Mouse (Mus musculus) neural tube, embryonic 11.5 days (tissue): ENCODE results near the gene Mavs. TPM values are rescaled to one million over a fixed set of nuclear protein-coding genes. Genes with fewer than 3 reads are reported as not detected.

Experiments used
- ATAC-seq: fragments of 200-750 bp; cut with Nextera tagmentation; 2 replicates; pipeline ENCODE4 v1.8.0; 2017; ENCODE audit warnings: moderate number of reproducible peaks, mild to moderate bottlenecking, moderate TSS enrichment, moderate library complexity; ENCODE audit not compliant: insufficient read depth, low FRiP score, low TSS enrichment
- DNase-seq: peaks from one replicate; pipeline ENCODE4 v3.0.0-alpha.2; 2015; ENCODE audit warnings: low spot score
- H3K27ac ChIP-seq: fragments of 300-500 bp; sonication (generic); 2 replicates; pipeline ENCODE4 v1.5.1; 2014; ENCODE audit warnings: low read depth, mild to moderate bottlenecking, low read length
- H3K27me3 ChIP-seq: fragments of 300-500 bp; sonication (generic); 2 replicates; pipeline ENCODE4 v1.6.1; 2014; ENCODE audit warnings: mild to moderate bottlenecking, low read length, mixed read lengths; ENCODE audit not compliant: control insufficient read depth, insufficient read depth
- H3K36me3 ChIP-seq: fragments of 300-500 bp; sonication (generic); 2 replicates; pipeline ENCODE4 v1.6.1; 2014; ENCODE audit warnings: mild to moderate bottlenecking, low read length, moderate library complexity, mixed read lengths; ENCODE audit not compliant: control insufficient read depth, insufficient read depth
- H3K4me1 ChIP-seq: fragments of 300-500 bp; sonication (generic); 2 replicates; pipeline ENCODE4 v1.6.1; 2014; ENCODE audit warnings: low read length, mixed read lengths; ENCODE audit not compliant: control insufficient read depth, insufficient read depth
- H3K4me2 ChIP-seq: fragments of 300-500 bp; sonication (generic); 2 replicates; pipeline ENCODE4 v1.6.1; 2014; ENCODE audit warnings: low read depth, mild to moderate bottlenecking, moderate library complexity
- H3K4me3 ChIP-seq: fragments of 300-500 bp; sonication (generic); 2 replicates; pipeline ENCODE4 v1.5.1; 2014; ENCODE audit warnings: low read depth, low read length
- H3K9ac ChIP-seq: fragments of 300-500 bp; sonication (generic); 2 replicates; pipeline ENCODE4 v1.6.1; 2014; ENCODE audit warnings: mild to moderate bottlenecking, low read length
- H3K9me3 ChIP-seq: fragments of 300-500 bp; sonication (generic); 2 replicates; pipeline ENCODE4 v1.6.1; 2016; ENCODE audit warnings: low read length; ENCODE audit not compliant: control insufficient read depth
- WGBS: fragments of 180-500 bp; shearing (Covaris S2); extraction: QIAGEN DNeasy Blood & Tissue Kit; methylation state at CpG from one replicate; pipeline ENCODE4 v1.1.7; 2014; 5-methylcytosine and 5-hydroxymethylcytosine counted together
- polyA plus RNA-seq: library from polyadenylated mRNA; unstranded; fragments of >200 nt; fragmentation: Nextera tagmentation; extraction: Ambion mirVana; gene quantifications from 2 replicates; pipeline ENCODE4 v1.2.1, GENCODE M21; 2014

Gene Mavs
- polyA plus RNA-seq, 1 experiment from 2014 or later: 15.2 TPM

GRCm38 (mm10) chr2:131191005-131191390 is 42.9 kb upstream of the Mavs start:
- Histone ChIP-seq H3K27ac (peak overlapping the region; percentile 84), H3K9me3 (no peaks in the 10 kb centered on the region), H3K27me3 (no peaks in the 10 kb centered on the region), H3K36me3 (peaks cover 8% of the 10 kb centered on the region), H3K4me3 (no peak overlapping the region), H3K4me1 (peaks cover 23% of the 10 kb centered on the region), H3K4me2 (no peak overlapping the region), H3K9ac (no peak overlapping the region)
- WGBS: 78% methylated on average over 7 of the region's 7 CpGs
- ATAC-seq (no peak; the same call in 1 of the 2 replicates), DNase-seq (no peak)

GRCm38 (mm10) chr2:131196606-131197316 is 37.1 kb upstream of the Mavs start:
- 92% methylated on average over 16 of the region's 16 CpGs for WGBS
- no peak for DNase-seq
- Histone ChIP-seq H3K27ac (no peak overlapping the region), H3K9ac (no peak overlapping the region), H3K36me3 (peaks cover 6% of the 10 kb centered on the region), H3K27me3 (no peaks in the 10 kb centered on the region), H3K9me3 (no peaks in the 10 kb centered on the region), H3K4me2 (no peak overlapping the region), H3K4me1 (no peaks in the 10 kb centered on the region), H3K4me3 (no peak overlapping the region)
- 0 out of 2 replicates have a peak, but pooled peaks have one; percentile 26 for ATAC-seq

- no peak for ATAC-seq
- DNase-seq: no peak
Observed at GRCm38 (mm10) chr2:131200710-131201109, 33.2 kb upstream of the Mavs start.

GRCm38 (mm10) chr2:131201262-131201661 is 32.6 kb upstream of the Mavs start:
- WGBS: 98% methylated on average over 3 of the region's 3 CpGs
- DNase-seq (no peak), ATAC-seq (no peak)
- H3K4me3 ChIP-seq: no peak overlapping the region
- no peaks in the 10 kb centered on the region for H3K4me1 ChIP-seq
- no peaks in the 10 kb centered on the region for H3K27me3 ChIP-seq
- H3K27ac ChIP-seq: no peak overlapping the region
- no peak overlapping the region for H3K9ac ChIP-seq
- H3K4me2 ChIP-seq: no peak overlapping the region
- H3K9me3 ChIP-seq: no peaks in the 10 kb centered on the region
- no peaks in the 10 kb centered on the region; the same call in 1 of the 2 replicates for H3K36me3 ChIP-seq

More at GRCm38 (mm10) chr2:131200710-131201109, 33.2 kb upstream of the Mavs start:
- no peak overlapping the region for H3K9ac ChIP-seq
- no peaks in the 10 kb centered on the region; the same call in 1 of the 2 replicates for H3K36me3 ChIP-seq
- no peak overlapping the region for H3K4me2 ChIP-seq
- H3K27ac ChIP-seq: no peak overlapping the region
- H3K9me3 ChIP-seq: no peaks in the 10 kb centered on the region
- no peak overlapping the region for H3K4me3 ChIP-seq
- no peaks in the 10 kb centered on the region for H3K27me3 ChIP-seq
- WGBS: 77% methylated on average over 2 of the region's 2 CpGs
- H3K4me1 ChIP-seq: no peaks in the 10 kb centered on the region

GRCm38 (mm10) chr2:131203816-131204409 is 29.9 kb upstream of the Mavs start:
- Histone ChIP-seq H3K4me1 (no peaks in the 10 kb centered on the region), H3K27ac (no peak overlapping the region), H3K36me3 (no peaks in the 10 kb centered on the region), H3K9ac (no peak overlapping the region), H3K27me3 (no peaks in the 10 kb centered on the region), H3K4me3 (no peak overlapping the region), H3K4me2 (no peak overlapping the region), H3K9me3 (no peaks in the 10 kb centered on the region)
- DNase-seq (no peak), ATAC-seq (no peak)
- 90% methylated on average over 6 of the region's 6 CpGs for WGBS

DNA sequence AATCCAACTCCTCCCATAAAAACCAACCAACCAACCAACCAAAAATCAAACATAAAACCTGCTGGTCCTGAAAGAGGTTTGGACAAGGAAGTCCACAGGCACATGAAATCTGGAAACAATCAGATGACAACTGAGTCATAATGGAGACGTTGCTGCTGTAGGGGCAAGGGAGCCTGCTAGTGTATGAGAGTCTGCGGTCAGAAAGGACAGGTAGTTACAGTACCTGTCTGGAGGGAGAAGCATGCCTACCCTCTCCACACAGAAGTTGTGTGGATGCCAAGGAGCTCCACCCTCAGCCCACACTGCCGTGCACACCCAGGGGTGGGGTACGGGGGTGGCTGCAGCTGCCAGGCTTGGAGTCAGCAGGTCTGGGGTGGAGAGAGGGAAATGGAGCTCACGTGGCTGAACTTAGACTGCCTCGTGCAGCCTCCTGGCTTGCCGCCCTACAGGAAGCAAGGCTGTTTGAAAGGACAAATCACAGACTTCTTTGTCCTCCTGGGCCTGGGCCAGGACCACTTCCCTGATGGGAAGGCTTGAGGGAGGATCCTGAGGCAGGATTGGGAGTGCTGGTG is 29.4 kb upstream of the Mavs start:
- no peak overlapping the region for H3K4me3 ChIP-seq
- H3K27ac ChIP-seq: no peak overlapping the region
- H3K9me3 ChIP-seq: no peaks in the 10 kb centered on the region
- H3K4me2 ChIP-seq: no peak overlapping the region
- H3K9ac ChIP-seq: no peak overlapping the region
- no peaks in the 10 kb centered on the region for H3K27me3 ChIP-seq
- no peak for ATAC-seq
- no peaks in the 10 kb centered on the region for H3K36me3 ChIP-seq
- DNase-seq: no peak
- 63% methylated on average over 7 of the region's 7 CpGs for WGBS
- H3K4me1 ChIP-seq: no peaks in the 10 kb centered on the region

DNA sequence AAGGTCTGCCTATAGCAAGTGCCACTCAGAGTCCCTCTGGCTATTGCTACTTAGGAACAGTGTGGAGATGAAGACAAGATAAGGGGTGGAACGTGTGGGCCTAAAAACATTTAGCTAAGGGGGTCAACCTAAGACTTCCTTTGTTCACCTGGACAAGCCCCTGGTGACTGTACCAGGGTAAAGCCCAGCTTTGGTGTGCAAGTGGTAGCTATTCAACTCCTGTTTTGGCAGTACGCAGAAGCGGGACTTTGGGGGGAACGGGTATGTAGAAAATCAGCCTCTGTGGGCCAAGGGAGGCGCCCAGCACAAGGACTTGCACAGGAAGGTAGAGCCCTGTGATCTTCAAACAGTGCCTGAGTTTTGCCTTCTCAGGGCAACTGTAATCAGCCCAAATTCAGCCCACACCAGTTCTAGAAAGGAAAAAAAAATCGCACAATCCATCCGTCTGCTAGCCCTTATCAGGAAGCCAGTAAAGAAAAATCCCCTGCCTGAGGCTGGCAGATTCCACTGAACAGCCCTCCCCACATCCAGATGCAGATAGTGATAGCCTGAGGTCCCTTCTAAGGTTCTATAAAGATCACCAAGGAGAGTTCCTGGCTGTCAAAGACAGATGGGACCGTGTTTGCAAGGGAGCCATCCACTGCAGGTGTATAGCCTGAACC is 28.2 kb upstream of the Mavs start:
- Histone ChIP-seq H3K27me3 (no peaks in the 10 kb centered on the region), H3K36me3 (no peaks in the 10 kb centered on the region), H3K4me3 (no peak overlapping the region), H3K9me3 (no peaks in the 10 kb centered on the region), H3K4me2 (no peak overlapping the region), H3K27ac (no peak overlapping the region), H3K4me1 (peaks cover 1% of the 10 kb centered on the region; the same call in 1 of the 2 replicates), H3K9ac (no peak overlapping the region)
- 86% methylated on average over 8 of the region's 8 CpGs for WGBS
- no peak for DNase-seq
- ATAC-seq: no peak

GRCm38 (mm10) chr2:131206778-131207177 is 27.1 kb upstream of the Mavs start, which contains the start of gene Ap5s1:
Gene Ap5s1, plus strand, starts transcription at chr2:131207078.
- Histone ChIP-seq H3K9me3 (no peaks in the 10 kb centered on the region), H3K9ac (no peak within 1 kb of the TSS), H3K4me3 (no peak within 1 kb of the TSS), H3K4me1 (peaks cover 5% of the 10 kb centered on the region; the same call in 1 of the 2 replicates), H3K27ac (no peak within 1 kb of the TSS), H3K27me3 (no peaks in the 10 kb centered on the region), H3K36me3 (no peaks in the 10 kb centered on the region), H3K4me2 (no peak within 1 kb of the TSS)
- DNase-seq (no peak), ATAC-seq (no peak)
- 85% methylated on average over 4 of the region's 4 CpGs for WGBS
